Mouse (Mus musculus) liver, embryonic 14.5 days (tissue): ENCODE results near the gene Ptprn2. TPM values are rescaled to one million over a fixed set of nuclear protein-coding genes. Genes with fewer than 3 reads are reported as not detected.
A peak's percentile ranks its signal among the peaks of the same experiment; 100 is the strongest.

Source experiments
- ATAC-seq: fragments of 200-750 bp; cut with Nextera tagmentation; 2 replicates; pipeline ENCODE4 v1.8.0; 2017; ENCODE audit warnings: moderate number of reproducible peaks, mild to moderate bottlenecking, moderate library complexity; ENCODE audit not compliant: insufficient read depth
- DNase-seq, 3 experiments: peaks; one replicate each; pipeline ENCODE4 v3.0.0-alpha.2; 2012 to 2013; ENCODE audit warnings: low read depth in 3 of 3, low spot score in 3 of 3
- H3K27ac ChIP-seq: fragments of 300-500 bp; sonication (generic); 2 replicates; pipeline ENCODE4 v1.5.1; 2014; ENCODE audit warnings: moderate library complexity, mild to moderate bottlenecking, control low read depth, inconsistent platforms
- H3K27me3 ChIP-seq: fragments of 300-500 bp; sonication (generic); 2 replicates; pipeline ENCODE4 v1.6.1; 2014; ENCODE audit warnings: mild to moderate bottlenecking, low read length, moderate library complexity; ENCODE audit not compliant: control insufficient read depth, insufficient read depth
- H3K36me3 ChIP-seq: fragments of 300-500 bp; sonication (generic); replicated peaks from 2 replicates; pipeline ENCODE4 v1.6.1; 2014; ENCODE audit warnings: low read depth; ENCODE audit not compliant: control insufficient read depth, insufficient read depth
- H3K4me1 ChIP-seq, 2 experiments: fragments of 200-500 bp in 1 of 2; fragments of 300-500 bp in 1 of 2; sonication (generic) in 1 of 2; replicated peaks; 2 replicates each; pipeline ENCODE4 v1.6.1; 2012 to 2014; ENCODE audit warnings: antibody characterized with exemption in 1 of 2, inconsistent platforms in 1 of 2, low read length in 1 of 2; ENCODE audit not compliant: control insufficient read depth in 2 of 2, insufficient read depth in 2 of 2
- H3K4me2 ChIP-seq: fragments of 300-500 bp; sonication (generic); 2 replicates; pipeline ENCODE4 v1.6.1; 2014; ENCODE audit warnings: low read depth, mild to moderate bottlenecking, control low read depth, moderate library complexity
- H3K4me3 ChIP-seq, 2 experiments: fragments of 200-500 bp in 1 of 2; fragments of 300-500 bp in 1 of 2; sonication (generic) in 1 of 2; 2 replicates each; pipeline ENCODE4 v1.5.1; 2012 to 2014; ENCODE audit warnings: low read depth in 2 of 2, low read length in 2 of 2, mild to moderate bottlenecking in 2 of 2, control low read depth in 1 of 2, inconsistent platforms in 1 of 2, moderate library complexity in 1 of 2; ENCODE audit not compliant: insufficient read depth in 1 of 2
- H3K9ac ChIP-seq: fragments of 300-500 bp; sonication (generic); replicated peaks from 2 replicates; pipeline ENCODE4 v1.6.1; 2014; ENCODE audit warnings: mild to moderate bottlenecking, control low read depth, moderate library complexity
- H3K9me3 ChIP-seq: fragments of 300-500 bp; sonication (generic); 2 replicates; pipeline ENCODE4 v1.6.1; 2016; ENCODE audit warnings: low read length, mixed read lengths; ENCODE audit not compliant: control insufficient read depth
- CTCF ChIP-seq: IDR thresholded peaks from 2 replicates; pipeline ENCODE4 v1.5.1; 2016; ENCODE audit warnings: antibody characterized with exemption, low read depth, control low read depth
- EP300 ChIP-seq: IDR thresholded peaks from 2 replicates; pipeline ENCODE4 v1.6.1; 2016; ENCODE audit warnings: antibody characterized with exemption, low read depth
- WGBS: fragments of 180-500 bp; shearing (Covaris S2); extraction: QIAGEN DNeasy Blood & Tissue Kit; methylation state at CpG from one replicate; pipeline ENCODE4 v1.1.7; 2014; ENCODE audit not compliant: insufficient replicate concordance; 5-methylcytosine and 5-hydroxymethylcytosine counted together
- polyA plus RNA-seq, 2 experiments: library from polyadenylated mRNA; depleted of rRNA in 1 of 2; stranded (reverse) in 1 of 2; unstranded in 1 of 2; fragments of >200 nt; fragmentation: Nextera tagmentation in 1 of 2; extraction: Ambion mirVana in 1 of 2; gene quantifications; 2 replicates each; pipeline versions ENCODE4 v1.2.1 to v1.2.3; 2012 to 2014

Ptprn2 gene
- polyA plus RNA-seq, 2 experiments: 0.04 TPM; not detected in 1

DNA sequence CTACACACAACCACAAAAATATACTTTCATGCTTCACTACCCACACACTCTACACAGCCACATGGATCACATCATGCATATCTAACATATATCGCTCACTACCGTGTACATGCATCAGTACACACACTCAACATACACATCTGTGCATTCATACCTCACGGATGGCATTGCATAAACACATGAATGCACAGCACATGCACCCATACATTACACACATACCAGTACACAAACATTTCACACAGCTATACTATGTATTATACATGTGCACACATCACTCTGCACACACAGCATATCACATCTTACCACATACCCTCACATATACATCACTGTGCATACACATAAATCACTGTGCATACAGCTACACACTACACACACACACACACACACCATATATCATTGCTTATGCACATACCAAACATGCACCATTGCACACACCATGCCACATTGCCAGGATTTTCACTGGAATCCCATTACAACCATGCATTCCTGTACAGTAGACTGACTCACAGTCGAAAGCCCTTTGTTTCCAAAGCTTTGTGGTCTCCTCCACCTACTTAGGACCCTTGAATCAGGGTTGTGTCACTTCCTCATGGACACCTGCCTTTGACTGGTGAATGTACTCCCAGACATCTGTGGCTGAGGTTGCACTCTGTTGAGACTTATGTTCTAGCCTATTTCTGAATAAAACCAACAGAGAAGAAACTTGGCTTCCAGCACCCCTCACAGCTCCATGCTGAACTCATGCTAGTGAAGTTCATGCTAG, 607.0 kb downstream of the Ptprn2 start:
- 63% methylated on average over 4 of the region's 4 CpGs for WGBS

GRCm38 (mm10) chr12:117095941-117096340, 610.4 kb downstream of the Ptprn2 start:
- WGBS: 56% methylated on average over 6 of the region's 6 CpGs
- TF ChIP-seq EP300 (no peak), CTCF (no peak)

More for the DNA sequence above, 607.0 kb downstream of the Ptprn2 start:
- Histone ChIP-seq H3K36me3 (no peaks in the 10 kb centered on the region), H3K9me3 (no peaks in the 10 kb centered on the region), H3K27me3 (no peaks in the 10 kb centered on the region), H3K4me3 (no peak overlapping the region), H3K4me1 (no peaks in the 10 kb centered on the region), H3K9ac (no peak overlapping the region), H3K4me2 (no peak overlapping the region), H3K27ac (no peak overlapping the region)
- TF ChIP-seq EP300: no peak
- TF ChIP-seq CTCF: no peak
- no peak for DNase-seq
- ATAC-seq: no peak

DNA sequence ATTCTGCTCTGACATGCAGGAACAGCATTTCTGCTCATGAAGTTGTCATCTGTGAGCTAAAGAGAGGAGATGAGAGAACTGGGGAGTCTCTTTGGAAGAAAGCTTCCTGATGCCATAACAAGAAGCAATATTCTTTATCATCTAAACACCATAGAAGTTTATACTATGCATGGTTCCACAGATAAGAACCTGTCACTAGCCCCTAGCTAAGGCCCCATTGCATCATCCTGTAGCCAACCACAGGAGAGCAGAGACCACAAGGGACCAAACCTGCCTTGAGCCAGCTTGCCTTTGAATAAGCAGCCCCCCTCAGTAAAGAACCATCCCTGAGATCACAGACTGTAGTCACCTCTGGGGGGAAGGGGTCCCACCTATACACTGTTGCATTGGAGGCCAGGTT, 612.8 kb downstream of the Ptprn2 start:
- ATAC-seq: peak; percentile 77
- DNase-seq: no peak
- H3K36me3 ChIP-seq: no peaks in the 10 kb centered on the region

More at GRCm38 (mm10) chr12:117095941-117096340, 610.4 kb downstream of the Ptprn2 start:
- no peak overlapping the region for H3K4me3 ChIP-seq
- H3K9ac ChIP-seq: no peak overlapping the region
- H3K27ac ChIP-seq: no peak overlapping the region
- no peak for ATAC-seq
- no peak overlapping the region for H3K4me2 ChIP-seq
- no peaks in the 10 kb centered on the region for H3K27me3 ChIP-seq
- no peaks in the 10 kb centered on the region for H3K36me3 ChIP-seq
- H3K4me1 ChIP-seq: peaks cover 0 to 4% of the 10 kb centered on the region in 2 experiments; a peak in 1 of 4 replicates
- no peak for DNase-seq
- H3K9me3 ChIP-seq: no peaks in the 10 kb centered on the region

GRCm38 (mm10) chr12:117106696-117107095, 621.2 kb downstream of the Ptprn2 start:
- Histone ChIP-seq H3K4me1 (no peaks in the 10 kb centered on the region), H3K9ac (no peak overlapping the region), H3K4me3 (no peak overlapping the region), H3K36me3 (no peaks in the 10 kb centered on the region), H3K27me3 (no peaks in the 10 kb centered on the region), H3K4me2 (no peak overlapping the region), H3K9me3 (no peaks in the 10 kb centered on the region), H3K27ac (no peak overlapping the region)
- DNase-seq (no peak), ATAC-seq (no peak)
- TF ChIP-seq CTCF: no peak
- no peak for TF ChIP-seq EP300
- WGBS: 48% methylated on average over 4 of the region's 4 CpGs

More for the DNA sequence above, 612.8 kb downstream of the Ptprn2 start:
- H3K9me3 ChIP-seq: no peaks in the 10 kb centered on the region
- no peak overlapping the region for H3K9ac ChIP-seq
- H3K4me3 ChIP-seq: no peak overlapping the region
- TF ChIP-seq CTCF: no peak
- peak; percentile 41; the same call in 1 of the 2 replicates for TF ChIP-seq EP300
- H3K4me2 ChIP-seq: no peak overlapping the region
- peaks cover 0 to 4% of the 10 kb centered on the region in 2 experiments; a peak in 1 of 4 replicates for H3K4me1 ChIP-seq
- no peak overlapping the region for H3K27ac ChIP-seq
- H3K27me3 ChIP-seq: no peaks in the 10 kb centered on the region

DNA sequence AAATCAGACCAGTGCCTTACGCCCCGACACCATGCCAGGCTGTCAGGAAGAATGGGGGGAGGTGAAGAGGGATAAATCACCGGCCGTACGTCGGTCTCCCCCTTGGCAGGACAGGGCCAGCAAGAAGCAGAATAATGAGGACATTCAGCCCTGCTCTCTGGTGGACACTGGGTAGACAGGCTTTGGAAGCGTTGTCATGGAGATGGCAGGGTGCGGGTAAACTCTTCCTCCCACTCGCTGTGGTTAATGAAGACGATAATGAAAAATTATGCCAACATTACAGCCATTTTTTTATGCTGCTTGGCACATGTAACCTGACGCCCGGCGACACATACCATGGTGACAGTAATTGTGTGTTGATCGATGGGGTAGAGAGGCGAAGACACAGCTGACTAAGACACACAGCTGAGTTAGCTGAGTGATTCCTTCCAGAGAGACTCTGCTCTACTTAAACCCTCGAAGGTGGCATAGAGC, 621.7 kb downstream of the Ptprn2 start:
- DNase-seq: no peak
- Histone ChIP-seq H3K36me3 (no peaks in the 10 kb centered on the region), H3K27me3 (no peaks in the 10 kb centered on the region), H3K9ac (no peak overlapping the region), H3K9me3 (no peaks in the 10 kb centered on the region), H3K4me2 (no peak overlapping the region), H3K4me3 (no peak overlapping the region), H3K4me1 (no peaks in the 10 kb centered on the region), H3K27ac (no peak overlapping the region)
- TF ChIP-seq CTCF (no peak), EP300 (no peak)
- 57% methylated on average over 16 of the region's 16 CpGs for WGBS
- no peak for ATAC-seq
